In genomic region chr15:12608090-12608489, GRCm38 (mm10) we compare ENCODE assay signal across 13 mouse cellular contexts.
"Had no signal": no experiment of that assay in that cellular context is flagged by ENCODE, and none has a peak within 500 bp of the region (broad histone marks: within the 10 kb centered on the region; RNA-seq: fewer than 3 reads in every experiment).

No protein-coding gene starts in this region.

- DNase-seq: gastrocnemius, adult 2 months; gastrocnemius, postnatal 10 days; gastrocnemius, postnatal 25 days; heart, adult 11 months; heart, adult 2 months; heart, postnatal 14 days; heart, postnatal 36 days; kidney, adult 11 months; kidney, adult 8-10 months; kidney, postnatal 14 days; layer of hippocampus, adult 9-11 months; layer of hippocampus, postnatal 36 days; left cerebral cortex, postnatal 4 days had no signal
